Mouse (Mus musculus) C2C12 (cell line): ENCODE measurements around the gene Col6a1. TPM values are rescaled to one million over a fixed set of nuclear protein-coding genes. Genes with fewer than 3 reads are reported as not detected.

Source experiments
- H3K27me3 ChIP-seq: one replicate; pipeline ENCODE4 v1.6.1; 2011; ENCODE audit not compliant: control insufficient read depth, insufficient read depth, insufficient read length
- H3K36me3 ChIP-seq: one replicate; pipeline ENCODE4 v1.6.1; 2011; ENCODE audit not compliant: control insufficient read depth, insufficient read depth
- H3K4me3 ChIP-seq: one replicate; pipeline ENCODE4 v1.5.1; 2011; ENCODE audit warnings: mild to moderate bottlenecking, control low read depth; ENCODE audit not compliant: poor library complexity, insufficient read depth, severe bottlenecking
- H3K79me2 ChIP-seq: one replicate; pipeline ENCODE4 v1.6.1; 2011; ENCODE audit not compliant: control insufficient read depth, insufficient read depth
- H3K79me3 ChIP-seq: one replicate; pipeline ENCODE4 v1.6.1; 2011; ENCODE audit warnings: low read depth, control low read depth
- H3ac ChIP-seq: one replicate; pipeline ENCODE3; 2011; ENCODE audit warnings: low read depth; ENCODE audit not compliant: control insufficient read depth, insufficient read length
- CEBPB ChIP-seq: IDR thresholded peaks from one replicate; pipeline ENCODE4 v1.6.1; 2011; ENCODE audit warnings: low read depth, mild to moderate bottlenecking, control low read depth, moderate library complexity
- CTCF ChIP-seq: IDR thresholded peaks from one replicate; pipeline ENCODE4 v1.5.1; 2011; ENCODE audit not compliant: control insufficient read depth, insufficient read depth, insufficient read length
- FOSL1 ChIP-seq: IDR thresholded peaks from one replicate; pipeline ENCODE4 v1.8.0; 2011; ENCODE audit warnings: mild to moderate bottlenecking, low read length; ENCODE audit not compliant: poor library complexity, insufficient read depth, severe bottlenecking
- MAX ChIP-seq: IDR thresholded peaks from one replicate; pipeline ENCODE4 v1.6.1; 2011; ENCODE audit warnings: mild to moderate bottlenecking, control low read depth
- MYOD1 ChIP-seq: IDR thresholded peaks from one replicate; pipeline ENCODE4 v1.6.1; 2011; ENCODE audit warnings: low read depth; ENCODE audit not compliant: control insufficient read depth, insufficient read length
- MYOG ChIP-seq: IDR thresholded peaks from one replicate; pipeline ENCODE4 v1.6.1; 2011; ENCODE audit not compliant: control insufficient read depth, insufficient read length; ENCODE audit errors: extremely low read depth
- USF1 ChIP-seq: IDR thresholded peaks from one replicate; pipeline ENCODE4 v1.6.1; 2011; ENCODE audit warnings: low read depth, mild to moderate bottlenecking, control low read depth, moderate library complexity
- polyA plus RNA-seq: library from polyadenylated mRNA; unstranded; fragments of >200 nt; fragmentation: generic; extraction: Trizol; gene quantifications from one replicate; pipeline ENCODE4 v1.2.1, GENCODE M21; 2012; ENCODE audit warnings: missing spikeins

Col6a1 gene
- polyA plus RNA-seq, 1 experiment: 3.8 TPM

DNA sequence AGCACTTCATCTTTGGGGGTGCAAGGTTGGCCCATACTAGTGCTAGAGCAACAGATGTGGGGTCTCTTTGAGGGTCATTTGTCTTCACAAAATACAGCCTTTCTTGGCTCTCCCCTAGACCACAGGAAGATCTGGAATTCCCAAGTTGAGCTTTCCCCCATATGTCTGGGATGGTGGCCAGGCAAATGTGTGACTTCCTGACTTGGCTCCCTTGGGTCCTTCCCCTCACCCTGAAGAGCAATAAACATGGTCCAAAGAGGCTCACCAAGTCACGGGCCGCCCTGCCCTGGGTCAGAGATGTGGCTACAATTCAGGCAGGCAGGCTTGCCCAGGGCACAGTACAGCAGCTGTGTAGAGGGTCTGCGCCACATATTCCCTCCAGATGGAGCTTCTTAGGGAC is 44.1 kb downstream of the Col6a1 start:
- H3ac ChIP-seq: no peak overlapping the region
- no peak overlapping the region for H3K4me3 ChIP-seq
- peaks cover 43% of the 10 kb centered on the region for H3K27me3 ChIP-seq
- TF ChIP-seq CEBPB (no peak), MYOG (no peak), MAX (no peak), MYOD1 (no peak), FOSL1 (no peak), CTCF (no peak), USF1 (no peak)
- H3K79me3 ChIP-seq: no peaks in the 10 kb centered on the region
- H3K36me3 ChIP-seq: no peaks in the 10 kb centered on the region
- no peaks in the 10 kb centered on the region for H3K79me2 ChIP-seq

DNA sequence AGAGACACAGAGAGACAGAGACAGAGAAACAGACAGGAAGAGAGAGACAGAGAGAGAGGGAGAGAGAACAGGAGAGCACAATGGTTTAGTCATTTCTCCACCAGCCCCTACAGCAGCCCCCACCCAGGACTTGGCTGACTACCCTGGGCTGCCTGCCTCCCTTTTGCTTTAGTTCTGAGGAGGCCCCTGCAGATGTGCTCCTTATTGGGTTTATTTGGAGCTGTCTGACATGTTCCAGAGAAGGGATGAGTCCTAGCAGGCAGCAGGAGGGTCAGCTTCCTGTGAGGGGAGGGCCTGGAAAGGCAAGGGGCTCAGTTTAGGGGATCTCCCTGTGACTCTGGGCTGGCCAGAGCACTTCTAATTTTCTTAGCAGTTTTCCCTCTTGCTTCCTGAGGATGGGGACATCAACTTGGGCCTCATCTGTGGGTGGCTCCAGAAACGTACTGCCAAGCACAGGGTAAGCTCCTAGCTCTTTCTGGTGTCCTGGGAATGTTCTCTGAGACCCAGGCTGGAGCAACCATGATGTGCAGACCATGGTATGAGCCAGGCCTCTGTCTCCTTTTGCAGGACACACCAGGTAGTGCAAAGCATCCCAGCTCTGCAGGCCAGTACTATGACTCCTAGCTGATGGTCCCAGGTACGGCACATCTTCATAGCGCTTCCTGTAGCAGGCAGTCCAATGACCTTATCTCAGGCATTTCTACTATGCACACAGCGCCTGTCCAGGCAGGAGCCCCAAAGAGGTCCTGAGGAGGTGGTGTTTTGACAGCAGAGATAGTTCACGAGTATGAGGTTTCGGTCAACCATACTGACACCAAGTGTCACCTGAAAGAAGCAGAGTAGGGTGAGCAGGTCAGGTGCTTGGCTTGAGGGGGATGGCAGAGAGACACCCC is 45.0 kb downstream of the Col6a1 start:
- no peaks in the 10 kb centered on the region for H3K36me3 ChIP-seq
- H3ac ChIP-seq: no peak overlapping the region
- H3K4me3 ChIP-seq: no peak overlapping the region
- peaks cover 35% of the 10 kb centered on the region for H3K27me3 ChIP-seq
- H3K79me2 ChIP-seq: no peaks in the 10 kb centered on the region
- TF ChIP-seq MYOG (no peak), CEBPB (no peak), MYOD1 (no peak), CTCF (no peak), USF1 (no peak)
- H3K79me3 ChIP-seq: no peaks in the 10 kb centered on the region

DNA sequence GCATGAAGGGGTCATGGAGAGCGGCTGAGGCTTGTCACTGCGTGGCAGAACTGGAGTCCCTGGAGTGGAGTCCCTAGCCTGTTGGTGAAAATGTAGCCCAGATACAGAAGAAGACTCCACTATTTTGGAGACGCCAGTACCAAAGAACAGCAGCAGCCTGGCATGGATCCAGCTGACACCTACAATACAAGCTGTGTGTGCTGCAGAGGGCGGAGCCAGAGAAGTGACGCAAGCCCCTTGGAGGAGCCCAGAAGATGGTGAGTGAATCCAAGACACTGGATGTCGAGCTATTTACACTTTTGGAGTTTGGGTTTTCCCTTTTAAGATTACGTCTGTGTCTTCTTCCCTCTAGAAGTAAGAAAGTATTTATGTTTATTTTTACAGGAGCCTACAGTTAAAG is 47.8 kb downstream of the Col6a1 start:
- Histone ChIP-seq H3K79me3 (no peaks in the 10 kb centered on the region), H3K27me3 (peaks cover 17% of the 10 kb centered on the region), H3K4me3 (no peak overlapping the region), H3K36me3 (no peaks in the 10 kb centered on the region), H3K79me2 (no peaks in the 10 kb centered on the region), H3ac (no peak overlapping the region)
- peak; percentile 35 for TF ChIP-seq CEBPB
- TF ChIP-seq MYOD1: no peak

DNA sequence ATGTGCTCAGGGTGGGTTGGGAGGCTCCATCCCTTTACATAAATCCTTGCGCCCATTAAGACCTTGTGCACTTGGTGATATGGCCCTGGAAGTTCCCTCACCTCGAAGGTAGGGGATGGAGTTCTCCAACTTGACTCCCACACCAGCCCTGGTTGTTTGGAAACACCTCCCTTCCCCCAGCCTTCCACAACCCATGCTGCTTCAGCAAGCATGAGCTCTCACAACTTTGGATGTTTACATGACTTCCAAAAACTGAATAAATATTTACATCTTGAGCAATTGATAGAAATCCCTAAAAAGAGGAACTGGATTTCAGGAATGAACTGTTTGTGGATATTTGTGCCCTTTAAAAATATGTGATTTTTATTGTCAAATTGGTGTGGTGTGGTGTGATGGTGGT is 50.7 kb downstream of the Col6a1 start:
- Histone ChIP-seq H3K79me3 (no peaks in the 10 kb centered on the region), H3K4me3 (no peak overlapping the region), H3K27me3 (peaks cover 5% of the 10 kb centered on the region), H3K79me2 (no peaks in the 10 kb centered on the region), H3ac (no peak overlapping the region), H3K36me3 (no peaks in the 10 kb centered on the region)
- no peak for TF ChIP-seq MYOD1

DNA sequence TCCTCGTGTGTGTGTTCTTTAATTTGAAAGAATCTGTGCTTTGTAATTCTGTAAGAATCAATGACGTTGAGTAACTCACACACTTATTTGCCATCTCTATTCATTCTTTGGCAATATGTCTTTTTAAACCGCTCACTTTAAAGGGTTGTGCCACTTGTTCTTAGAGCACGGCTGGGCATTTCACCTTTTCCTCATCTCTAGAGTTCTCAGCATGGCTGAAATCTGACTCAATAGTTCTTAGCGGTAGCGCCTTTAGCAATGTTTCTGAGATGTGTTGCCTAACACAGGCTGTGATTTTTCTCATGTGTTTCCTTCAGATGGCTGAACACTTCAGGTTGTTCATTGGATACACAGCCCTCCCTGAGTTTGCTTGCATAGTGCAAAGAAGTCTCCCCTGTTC is 51.4 kb downstream of the Col6a1 start:
- no peaks in the 10 kb centered on the region for H3K79me3 ChIP-seq
- no peak overlapping the region for H3K4me3 ChIP-seq
- no peak overlapping the region for H3ac ChIP-seq
- H3K27me3 ChIP-seq: peaks cover 5% of the 10 kb centered on the region
- H3K79me2 ChIP-seq: no peaks in the 10 kb centered on the region
- no peaks in the 10 kb centered on the region for H3K36me3 ChIP-seq
- TF ChIP-seq MAX: no peak
- TF ChIP-seq CTCF: no peak
- TF ChIP-seq MYOG: no peak
- TF ChIP-seq USF1: no peak
- no peak for TF ChIP-seq CEBPB
- no peak for TF ChIP-seq FOSL1
- no peak for TF ChIP-seq MYOD1

DNA sequence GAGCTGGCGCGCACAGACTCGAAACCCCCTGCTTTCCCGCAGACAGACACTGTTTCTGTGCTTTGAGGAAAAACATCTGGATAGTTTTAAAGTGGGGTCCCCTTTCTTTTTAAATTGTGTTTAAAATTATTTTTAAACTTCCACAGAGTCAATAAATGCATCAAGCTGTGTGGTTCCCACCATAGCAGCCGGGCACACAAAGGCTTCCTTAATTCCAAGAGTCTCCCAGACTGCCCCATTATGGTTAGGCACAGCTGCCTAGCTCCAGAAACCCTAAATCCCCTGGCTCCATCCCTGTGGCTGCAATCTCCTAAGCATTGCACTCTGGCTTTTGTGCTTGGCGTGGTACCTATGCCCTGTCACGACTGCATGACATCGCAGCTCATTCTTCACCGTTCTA is 54.0 kb downstream of the Col6a1 start:
- TF ChIP-seq MAX: no peak
- TF ChIP-seq FOSL1: no peak
- no peak for TF ChIP-seq CEBPB
- no peak for TF ChIP-seq USF1
- no peak for TF ChIP-seq CTCF
- no peak for TF ChIP-seq MYOD1
- TF ChIP-seq MYOG: no peak
- Histone ChIP-seq H3K27me3 (peaks cover 5% of the 10 kb centered on the region), H3K79me2 (no peaks in the 10 kb centered on the region), H3K36me3 (no peaks in the 10 kb centered on the region), H3K79me3 (no peaks in the 10 kb centered on the region), H3K4me3 (no peak overlapping the region), H3ac (no peak overlapping the region)
